Comparison of ENCODE assay signal across 8 mouse cellular contexts in genomic region chr10:41303639-41304444, GRCm38 (mm10). TPM values are rescaled to one million over a fixed set of nuclear protein-coding genes. Genes with fewer than 3 reads are reported as not detected.
DNase-seq lines count a peak whose midpoint lies in the region; ATAC-seq and TF ChIP-seq lines count a peak whose summit lies in the region.

TSS of gene Ak9 (plus strand) at chr10:41303980.

- TF ChIP-seq POLR2A in CH12.LX (IDR thresholded peaks at IDR 0.05; ENCODE audit: low read depth, low read length): no peak

- ATAC-seq in forebrain, embryonic 11.5 days (replicated peaks; ENCODE audit: low FRiP score): peak; percentile 82
- ATAC-seq in heart, embryonic 16.5 days (replicated peaks; ENCODE audit: extremely low read depth, insufficient read depth, low FRiP score): peak; percentile 80
- ATAC-seq in liver, embryonic 13.5 days (ENCODE audit: low read depth): peak; percentile 84
- ATAC-seq in stomach, embryonic 14.5 days (ENCODE audit: insufficient number of reproducible peaks, insufficient read depth, low FRiP score, low read depth): peak; percentile 83

- peak; percentile 77 to 79 for TF ChIP-seq CTCF in CH12.LX (conservative IDR thresholded peaks at IDR 0.05 in 1 of 2, IDR thresholded peaks at IDR 0.05 in 1 of 2; ENCODE audit: low read depth in 2 of 2, low read length in 2 of 2)

- dilution Hi-C loops in CH12.LX (cut with MboI; ENCODE audit: extremely low pct_ligation_motif_present, extremely low pct_unique_long_range_greater_than_20kb, low sequenced_read_pairs): no loop called here

- peaks cover 0 to 4% of the 10 kb centered on the region in 2 experiments for H3K36me3 ChIP-seq in CH12.LX (replicated peaks in 1 of 2; ENCODE audit: control insufficient read depth in 1 of 2, insufficient read depth in 1 of 2, low read length in 1 of 2)
- no peaks in the 10 kb centered on the region for H3K36me3 ChIP-seq in forebrain, embryonic 11.5 days (ENCODE audit: control insufficient read depth, insufficient read depth, low read length)
- H3K36me3 ChIP-seq in heart, embryonic 16.5 days (ENCODE audit: control insufficient read depth, insufficient read depth): no peaks in the 10 kb centered on the region
- no peaks in the 10 kb centered on the region for H3K36me3 ChIP-seq in liver, embryonic 13.5 days
- no peaks in the 10 kb centered on the region for H3K36me3 ChIP-seq in stomach, embryonic 14.5 days (ENCODE audit: control insufficient read depth, insufficient read depth, low read length)

- H3K79me2 ChIP-seq in CH12.LX (replicated peaks; ENCODE audit: control insufficient read depth, extremely low read depth, insufficient read depth, poor library complexity, severe bottlenecking): peaks cover 9% of the 10 kb centered on the region; the same call in 1 of the 2 replicates

- no peak for TF ChIP-seq EP300 in CH12.LX (IDR thresholded peaks at IDR 0.05; ENCODE audit: low read length)

- peak within 1 kb of the TSS; percentile 92 for H3K4me2 ChIP-seq in CH12.LX (ENCODE audit: insufficient read depth, low read depth, poor library complexity, severe bottlenecking)
- peak within 1 kb of the TSS; percentile 82 for H3K4me2 ChIP-seq in forebrain, embryonic 11.5 days (ENCODE audit: low read depth, low read length, severe bottlenecking)
- H3K4me2 ChIP-seq in heart, embryonic 16.5 days (ENCODE audit: low read depth, low read length): peak within 1 kb of the TSS; percentile 94
- H3K4me2 ChIP-seq in liver, embryonic 13.5 days: peak within 1 kb of the TSS; percentile 83
- peak within 1 kb of the TSS; percentile 91 for H3K4me2 ChIP-seq in stomach, embryonic 14.5 days (replicated peaks; ENCODE audit: low read depth, low read length)

- WGBS in forebrain, embryonic 11.5 days: 1% methylated on average over 25 of the region's 25 CpGs
- under 1% methylated on average over 25 of the region's 25 CpGs for WGBS in heart, embryonic 16.5 days
- under 1% methylated on average over 25 of the region's 25 CpGs for WGBS in liver, embryonic 13.5 days (ENCODE audit: insufficient replicate concordance)
- under 1% methylated on average over 25 of the region's 25 CpGs for WGBS in stomach, embryonic 14.5 days

- DNase-seq in CH12.LX (ENCODE audit: extremely low read depth): peak; percentile 91
- DNase-seq in c-Kit-positive CD71-positive TER-119-negative erythroid progenitor cells, embryonic 14.5 days (ENCODE audit: low read depth): peak; percentile 88
- peak; percentile 88 for DNase-seq in forebrain, embryonic 11.5 days (ENCODE audit: low spot score)
- DNase-seq in kidney, postnatal 25 days: peak; percentile 95 to 96
- peak; percentile 88 for DNase-seq in liver, embryonic 13.5 days
- peak; percentile 91 to 92 for DNase-seq in natural killer cell, adult 2 months (ENCODE audit: low spot score in 2 of 2)

- peak within 1 kb of the TSS; percentile 68 to 96 (median 95) for H3K4me3 ChIP-seq in CH12.LX (replicated peaks in 1 of 3; ENCODE audit: low read depth in 2 of 3, low read length in 2 of 3, poor library complexity in 1 of 3)
- H3K4me3 ChIP-seq in forebrain, embryonic 11.5 days (ENCODE audit: low read depth, low read length): peak within 1 kb of the TSS; percentile 79
- H3K4me3 ChIP-seq in heart, embryonic 16.5 days (ENCODE audit: low read length): peak within 1 kb of the TSS; percentile 85
- peak within 1 kb of the TSS; percentile 89 for H3K4me3 ChIP-seq in liver, embryonic 13.5 days (replicated peaks)
- H3K4me3 ChIP-seq in stomach, embryonic 14.5 days (ENCODE audit: low read depth, low read length): peak within 1 kb of the TSS; percentile 84

- peaks cover 2% of the 10 kb centered on the region for H3K9me3 ChIP-seq in CH12.LX (replicated peaks; ENCODE audit: low read length)
- H3K9me3 ChIP-seq in forebrain, embryonic 11.5 days (ENCODE audit: control insufficient read depth, low read length): no peaks in the 10 kb centered on the region
- H3K9me3 ChIP-seq in heart, embryonic 16.5 days (replicated peaks; ENCODE audit: control insufficient read depth, low read length): no peaks in the 10 kb centered on the region
- H3K9me3 ChIP-seq in liver, embryonic 13.5 days (replicated peaks): no peaks in the 10 kb centered on the region
- H3K9me3 ChIP-seq in stomach, embryonic 14.5 days (ENCODE audit: control insufficient read depth, low read depth, low read length): no peaks in the 10 kb centered on the region

- TF ChIP-seq RAD21 in CH12.LX (IDR thresholded peaks at IDR 0.05; ENCODE audit: low read depth, low read length): peak; percentile 40

- peak within 1 kb of the TSS; percentile 68 for H3K9ac ChIP-seq in CH12.LX (ENCODE audit: insufficient read depth, low read depth)
- H3K9ac ChIP-seq in forebrain, embryonic 11.5 days (ENCODE audit: low read length): peak within 1 kb of the TSS; percentile 67
- H3K9ac ChIP-seq in heart, embryonic 16.5 days (ENCODE audit: low read length): peak within 1 kb of the TSS; percentile 86
- H3K9ac ChIP-seq in liver, embryonic 13.5 days: peak within 1 kb of the TSS; percentile 91
- H3K9ac ChIP-seq in stomach, embryonic 14.5 days (replicated peaks; ENCODE audit: low read depth, low read length): peak within 1 kb of the TSS; percentile 45

- no peaks in the 10 kb centered on the region for H3K27me3 ChIP-seq in CH12.LX (replicated peaks)
- H3K27me3 ChIP-seq in forebrain, embryonic 11.5 days (ENCODE audit: control insufficient read depth, insufficient read depth, low read length): no peaks in the 10 kb centered on the region
- no peaks in the 10 kb centered on the region for H3K27me3 ChIP-seq in heart, embryonic 16.5 days (ENCODE audit: control insufficient read depth, insufficient read depth, low read length)
- H3K27me3 ChIP-seq in liver, embryonic 13.5 days: no peaks in the 10 kb centered on the region
- no peaks in the 10 kb centered on the region for H3K27me3 ChIP-seq in stomach, embryonic 14.5 days (ENCODE audit: control insufficient read depth, insufficient read depth, low read length)

- in situ Hi-C loops in CH12.LX (cut with MboI; ENCODE audit: low pct_ligation_motif_present, low pct_unique_long_range_greater_than_20kb, low sequenced_read_pairs): no loop called here

- H3K27ac ChIP-seq in CH12.LX (ENCODE audit: insufficient read depth, low read depth): peak within 1 kb of the TSS; percentile 18; the same call in 1 of the 2 replicates
- no peak within 1 kb of the TSS for H3K27ac ChIP-seq in forebrain, embryonic 11.5 days (ENCODE audit: low read depth, low read length)
- peak within 1 kb of the TSS; percentile 86 for H3K27ac ChIP-seq in heart, embryonic 16.5 days (ENCODE audit: low read length)
- peak within 1 kb of the TSS; percentile 79 for H3K27ac ChIP-seq in liver, embryonic 13.5 days
- no peak within 1 kb of the TSS for H3K27ac ChIP-seq in stomach, embryonic 14.5 days (ENCODE audit: low read length)

- peaks cover 8 to 46% of the 10 kb centered on the region in 2 experiments for H3K4me1 ChIP-seq in CH12.LX (ENCODE audit: control insufficient read depth in 1 of 2, insufficient read depth in 2 of 2)
- H3K4me1 ChIP-seq in forebrain, embryonic 11.5 days (replicated peaks; ENCODE audit: control insufficient read depth, insufficient read depth, low read length): peaks cover 4% of the 10 kb centered on the region; the same call in 1 of the 2 replicates
- H3K4me1 ChIP-seq in heart, embryonic 16.5 days (ENCODE audit: control insufficient read depth, insufficient read depth, low read length): peaks cover 4% of the 10 kb centered on the region
- peaks cover 16% of the 10 kb centered on the region for H3K4me1 ChIP-seq in liver, embryonic 13.5 days (replicated peaks)
- H3K4me1 ChIP-seq in stomach, embryonic 14.5 days (ENCODE audit: control insufficient read depth, insufficient read depth, low read length): no peaks in the 10 kb centered on the region

TF ChIP-seq in CH12.LX, 34 proteins besides CTCF, POLR2A, EP300 and RAD21:
- TF ChIP-seq ZKSCAN1 (IDR thresholded peaks at IDR 0.05; ENCODE audit: borderline replicate concordance, low read depth, low read length): no peak
- no peak for TF ChIP-seq ZC3H11A (IDR thresholded peaks at IDR 0.05; ENCODE audit: low read depth, low read length)
- TF ChIP-seq MAZ (IDR thresholded peaks at IDR 0.05; ENCODE audit: low read depth, low read length): 0 out of 2 replicates have a peak, but pooled peaks have one; percentile 8
- peak; percentile 54 for TF ChIP-seq SMC3 (IDR thresholded peaks at IDR 0.05; ENCODE audit: low read depth, low read length)
- peak; percentile 85 for TF ChIP-seq SIN3A (IDR thresholded peaks at IDR 0.05; ENCODE audit: low read length)
- TF ChIP-seq HCFC1 (IDR thresholded peaks at IDR 0.05; ENCODE audit: low read depth, low read length): peak; percentile 14; the same call in 1 of the 2 replicates
- TF ChIP-seq UBTF (IDR thresholded peaks at IDR 0.05; ENCODE audit: low read depth, low read length): no peak
- no peak for TF ChIP-seq POLR2AphosphoS2 (IDR thresholded peaks at IDR 0.05; ENCODE audit: low read depth, low read length)
- peak; percentile 83 for TF ChIP-seq ELF1 (IDR thresholded peaks at IDR 0.05; ENCODE audit: low read depth, low read length)

RNA-seq across cellular contexts. Expression of gene Ak9, which starts in this region (rescaled TPM):
- 0.04 TPM in 2 replicates for total RNA-seq in CH12.LX (2012; rRNA removed)
- total RNA-seq in CH12.LX (2014; rRNA removed): 0.07 and 0.08 TPM in 2 replicates
- polyA plus RNA-seq in CH12.LX (2012; ENCODE audit: insufficient read length, low read depth): 0.11 and 0.31 TPM in 2 replicates
- 0.05 TPM in 1 of 2 replicates, not detected in the other for polyA plus RNA-seq in forebrain, embryonic 11.5 days (2014; fragmentation: Nextera tagmentation; extraction: Ambion mirVana)
- 0.25 and 0.26 TPM in 2 replicates for polyA plus RNA-seq in heart, embryonic 16.5 days (2015; fragmentation: Nextera tagmentation; extraction: Ambion mirVana)
- not detected in 2 replicates for polyA plus RNA-seq in liver, embryonic 13.5 days (2015; fragmentation: Nextera tagmentation; extraction: Ambion mirVana)
- not detected in 2 replicates for polyA plus RNA-seq in stomach, embryonic 14.5 days (2014; fragmentation: Nextera tagmentation; extraction: Ambion mirVana)

Comparison
In these comparisons a context has a peak if more than half of its experiments do, and no peak if none do; other contexts are left out.
1. Peak in DNase-seq, H3K4me3 ChIP-seq, H3K27ac ChIP-seq, H3K9ac ChIP-seq and H3K4me2 ChIP-seq in CH12.LX; RNA of the gene not detected or under 1 TPM.
2. Peak in DNase-seq, ATAC-seq, H3K4me3 ChIP-seq, H3K9ac ChIP-seq and H3K4me2 ChIP-seq in forebrain, embryonic 11.5 days; RNA of the gene not detected or under 1 TPM.
3. Peak in ATAC-seq, H3K4me3 ChIP-seq, H3K27ac ChIP-seq, H3K9ac ChIP-seq and H3K4me2 ChIP-seq in heart, embryonic 16.5 days; RNA of the gene not detected or under 1 TPM.
4. Peak in DNase-seq, ATAC-seq, H3K4me3 ChIP-seq, H3K27ac ChIP-seq, H3K9ac ChIP-seq and H3K4me2 ChIP-seq in liver, embryonic 13.5 days; RNA of the gene not detected or under 1 TPM.
5. Peak in ATAC-seq, H3K4me3 ChIP-seq, H3K9ac ChIP-seq and H3K4me2 ChIP-seq in stomach, embryonic 14.5 days; RNA of the gene not detected or under 1 TPM.